10 mouse cellular contexts compared by ENCODE assay signal in genomic region chr14:12185040-12185439, GRCm38 (mm10).
DNase-seq lines count a peak whose midpoint lies in the region; ATAC-seq lines count a peak whose summit lies in the region.
"Had no signal": no experiment of that assay in that cellular context is flagged by ENCODE, and none has a peak within 500 bp of the region (broad histone marks: within the 10 kb centered on the region; RNA-seq: fewer than 3 reads in every experiment).

No protein-coding gene starts in this region.

- H3K4me1 ChIP-seq in hindbrain, embryonic 12.5 days = peaks cover 33% of the 10 kb centered on the region

- no peak overlapping the region for H3K9ac ChIP-seq in hindbrain, embryonic 12.5 days
- H3K9ac ChIP-seq: limb, embryonic 15.5 days had no signal

- no peak overlapping the region for H3K4me2 ChIP-seq in hindbrain, embryonic 12.5 days (replicated peaks)
- H3K4me2 ChIP-seq: limb, embryonic 15.5 days had no signal

- no peaks in the 10 kb centered on the region for H3K27me3 ChIP-seq in hindbrain, embryonic 12.5 days
- H3K27me3 ChIP-seq: limb, embryonic 15.5 days had no signal

- WGBS in hindbrain, embryonic 12.5 days = 58% methylated on average over 4 of the region's 4 CpGs

- H3K9me3 ChIP-seq in hindbrain, embryonic 12.5 days (replicated peaks) = no peaks in the 10 kb centered on the region
- H3K9me3 ChIP-seq: limb, embryonic 15.5 days had no signal

- peak; percentile 69 to 82 for DNase-seq in cerebellum, postnatal 10 days
- no peak for DNase-seq in cerebellum, postnatal 36 days
- DNase-seq in MN1 (ENCODE audit: low spot score) = peak; percentile 6
- peak; percentile 34 to 60 for DNase-seq in layer of hippocampus, postnatal 36 days
- no peak for DNase-seq in thymus, postnatal 14 days
- no peak for DNase-seq in thymus, adult 18-20 months
- DNase-seq in heart, postnatal 4 days = no peak
- DNase-seq: kidney, postnatal 36 days had no signal

- no peak overlapping the region for H3K4me3 ChIP-seq in hindbrain, embryonic 12.5 days
- H3K4me3 ChIP-seq: limb, embryonic 15.5 days had no signal

- peak overlapping the region; percentile 84 for H3K27ac ChIP-seq in hindbrain, embryonic 12.5 days
- H3K27ac ChIP-seq: limb, embryonic 15.5 days had no signal

- H3K36me3 ChIP-seq in hindbrain, embryonic 12.5 days = no peaks in the 10 kb centered on the region
- H3K36me3 ChIP-seq: limb, embryonic 15.5 days had no signal

- peak; percentile 49 for ATAC-seq in hindbrain, embryonic 12.5 days (ENCODE audit: low FRiP score)

Comparison
In these comparisons a context has a peak if more than half of its experiments do, and no peak if none do; other contexts are left out.
1. DNase-seq: peak in cerebellum, postnatal 10 days (2 of 2), MN1 (single experiment) and layer of hippocampus, postnatal 36 days (2 of 2); none in cerebellum, postnatal 36 days (0 of 2), thymus, postnatal 14 days (single experiment), thymus, adult 18-20 months (0 of 2) and heart, postnatal 4 days (single experiment).